Mouse (Mus musculus) megakaryocyte, embryonic 14.5 days (primary cell): Measurements from ENCODE around the gene Ulk3.

ENCODE experiments used
- FLI1 ChIP-seq: IDR thresholded peaks from 2 replicates; pipeline ENCODE4 v1.6.1; 2012; ENCODE audit warnings: low read length, inconsistent platforms, mixed read lengths
- GATA1 ChIP-seq: IDR thresholded peaks from 3 replicates; pipeline ENCODE4 v1.6.1; 2012; ENCODE audit warnings: mixed read lengths, low read length, inconsistent platforms, borderline replicate concordance

- no peak for TF ChIP-seq FLI1
- no peak for TF ChIP-seq GATA1
Measured at GRCm38 (mm10) chr9:57629118-57629874, 40.0 kb downstream of the Ulk3 start.
